Mouse (Mus musculus): ENCODE measurements around the gene Tsc22d1.

Tsc22d1 gene

DNA sequence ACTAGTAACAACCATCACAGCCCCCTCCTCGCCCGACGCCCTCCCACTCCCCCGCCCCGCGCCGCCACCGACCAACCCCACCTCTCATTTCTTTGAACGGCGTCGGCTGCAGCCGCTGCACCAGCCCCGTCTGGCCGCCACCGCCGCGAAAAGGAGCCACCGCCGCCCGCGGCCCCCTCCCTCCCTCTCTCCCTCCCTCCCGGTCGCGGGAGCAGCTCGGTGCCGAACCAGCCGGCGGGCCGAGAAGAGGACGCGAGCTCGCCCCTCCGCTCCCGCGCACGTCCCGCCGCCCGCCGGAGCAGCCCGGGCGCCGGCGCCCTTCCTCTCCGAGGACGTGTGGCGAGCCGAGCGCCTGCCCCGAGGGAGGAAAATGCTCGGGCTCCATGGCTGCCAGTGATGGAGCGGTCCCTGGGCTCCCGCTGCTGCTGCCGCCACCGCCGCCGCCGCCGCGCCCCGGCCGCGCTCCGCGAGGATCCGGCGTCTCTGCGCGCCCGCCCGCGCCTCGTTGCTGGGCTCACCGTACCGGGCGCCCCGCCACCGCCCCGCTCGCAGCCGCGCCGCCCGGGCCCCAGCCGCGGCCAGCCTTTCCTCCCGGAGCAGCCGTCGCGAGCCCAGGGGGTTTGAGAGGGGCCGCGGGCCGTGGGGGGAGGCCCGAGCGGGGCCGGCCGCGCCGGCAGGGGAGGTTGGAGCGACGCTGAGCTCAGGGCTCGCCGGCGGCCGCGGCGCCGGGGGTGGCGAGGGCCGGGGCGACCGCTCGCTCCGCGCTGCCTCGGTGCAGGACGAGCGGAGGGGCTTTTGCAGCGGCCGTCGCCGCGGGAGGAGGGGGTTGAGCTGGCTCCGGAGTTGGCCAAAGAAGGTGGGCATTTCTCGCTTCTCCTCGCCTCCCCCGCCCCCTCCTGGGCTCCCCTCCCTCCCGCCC lies at the start of gene Tsc22d1:
Gene Tsc22d1 (plus strand): TSS at position 100 of the 919 bp plus-strand sequence.
- DNase-seq (ENCODE audit: low spot score in 2 of 2) = peak; percentile 29 to 35

DNA sequence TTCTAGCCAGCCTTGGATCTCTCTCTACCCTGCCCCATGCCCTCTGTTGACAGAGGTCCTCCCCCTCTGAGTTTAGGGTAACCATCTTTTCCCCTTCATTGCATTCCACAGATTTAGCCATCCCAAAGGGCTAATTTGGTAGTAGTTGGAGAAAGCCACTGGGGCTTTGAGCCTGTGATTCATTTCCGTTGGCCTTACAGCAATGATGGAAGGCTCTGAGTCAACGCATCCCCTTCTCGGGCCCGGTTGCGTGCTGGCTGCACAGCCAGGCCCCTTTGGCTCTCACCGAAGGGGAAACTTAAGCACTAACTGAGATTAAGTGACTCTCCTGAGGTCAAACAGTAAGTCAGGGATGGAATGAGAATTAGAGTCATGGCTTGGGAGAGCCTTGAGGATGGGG lies 41.1 kb upstream of the Tsc22d1 start:
- DNase-seq (ENCODE audit: low spot score in 2 of 2) = no peak

DNA sequence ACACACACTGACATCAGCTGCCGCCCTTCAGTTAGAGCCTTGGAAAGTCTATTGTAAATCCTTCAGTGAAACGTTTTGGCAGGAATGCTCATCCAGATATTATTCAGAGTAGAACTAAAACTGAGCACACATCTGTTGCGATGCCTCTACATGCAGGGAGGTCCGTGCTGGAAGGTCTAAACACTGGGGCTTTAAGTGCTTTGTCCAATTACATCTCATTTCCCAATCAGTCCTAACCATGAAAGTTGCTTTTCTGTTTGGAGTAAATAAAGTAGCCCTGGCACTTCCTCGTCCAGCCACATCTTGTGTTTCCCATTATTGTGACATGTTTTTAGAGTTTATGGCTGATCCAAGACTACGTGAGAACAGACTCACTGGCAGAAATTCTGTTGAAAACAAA lies 40.2 kb upstream of the Tsc22d1 start:
- DNase-seq (ENCODE audit: low spot score in 2 of 2) = no peak

DNA sequence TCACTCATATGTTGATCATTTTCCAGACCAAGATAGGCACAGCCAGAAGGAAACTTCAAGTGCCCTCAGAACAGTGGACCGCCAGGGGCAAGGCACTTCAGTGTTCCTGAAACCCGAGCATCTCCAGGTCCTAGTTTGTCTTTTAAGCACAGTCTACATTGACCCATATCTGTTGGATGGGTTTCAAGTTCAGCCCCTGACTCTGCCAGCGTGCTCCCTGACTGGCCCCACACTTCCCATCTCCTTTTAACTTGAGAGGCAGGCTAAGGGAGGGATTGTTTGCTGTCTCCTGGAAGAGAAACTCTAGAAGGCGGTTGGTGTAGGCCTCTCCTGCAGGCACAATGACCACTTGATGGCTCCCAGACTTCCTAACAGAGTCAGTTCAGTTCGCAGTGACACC lies 38.2 kb upstream of the Tsc22d1 start:
- DNase-seq (ENCODE audit: low spot score in 2 of 2) = no peak

DNA sequence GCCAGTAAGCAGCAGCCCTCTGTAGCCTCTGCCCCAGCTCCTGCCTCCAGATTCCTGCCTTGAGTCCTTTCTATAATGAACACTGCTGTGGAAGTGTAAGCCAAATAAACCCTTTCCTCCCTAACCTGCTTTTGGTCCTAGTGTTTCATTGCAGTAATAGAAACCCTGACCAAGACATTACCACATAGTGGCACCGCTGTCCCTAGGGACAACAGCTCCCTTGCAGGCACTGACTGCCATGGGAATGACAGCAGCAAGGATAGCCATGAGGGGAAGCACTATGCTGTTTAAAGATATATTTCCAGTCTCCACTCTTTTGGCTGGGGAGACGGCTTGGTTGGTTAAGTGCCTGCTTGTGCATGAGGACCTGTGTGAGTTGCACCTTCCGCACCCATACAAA lies 35.4 kb upstream of the Tsc22d1 start:
- DNase-seq (ENCODE audit: low spot score in 2 of 2) = no peak

DNA sequence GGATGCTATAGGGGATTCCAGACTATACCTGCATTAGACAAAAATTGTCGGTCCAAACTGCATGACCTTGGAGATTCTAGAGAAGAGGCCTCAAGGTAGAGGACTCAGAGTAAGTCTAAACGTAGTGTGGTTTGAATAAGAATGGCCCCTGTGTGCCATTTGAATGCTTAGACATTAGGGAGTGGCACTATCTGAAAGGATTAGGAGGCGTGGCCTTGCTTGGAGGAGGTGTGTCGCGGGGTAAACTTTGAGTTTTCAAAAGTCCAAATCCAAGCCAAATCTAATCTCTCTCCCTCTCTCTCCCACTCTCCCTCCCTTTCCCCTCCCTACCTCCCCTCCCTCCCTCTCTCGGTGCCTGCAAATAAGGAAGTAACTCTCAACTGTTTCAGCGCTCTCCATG lies 26.7 kb upstream of the Tsc22d1 start:
- no peak for DNase-seq (ENCODE audit: low spot score in 2 of 2)

DNA sequence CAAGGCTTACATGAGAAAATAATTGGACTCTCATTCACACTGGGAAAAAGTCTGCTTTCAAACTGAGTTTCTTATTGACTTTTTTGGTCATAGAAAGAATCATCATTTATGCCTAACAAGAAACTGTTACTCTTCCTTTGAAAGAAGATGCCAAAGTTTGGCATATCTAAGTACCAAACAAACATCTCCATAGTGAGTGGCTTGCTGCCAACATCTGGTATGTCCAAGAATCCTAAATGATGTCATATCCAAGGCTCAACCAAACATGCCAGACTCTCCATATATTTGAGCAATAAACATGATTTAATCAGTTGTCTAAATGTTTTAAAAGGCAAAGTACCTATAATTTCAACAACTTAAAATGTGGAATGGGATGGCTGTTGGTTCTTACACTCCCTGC lies 16.5 kb upstream of the Tsc22d1 start:
- no peak for DNase-seq (ENCODE audit: low spot score in 2 of 2)

DNA sequence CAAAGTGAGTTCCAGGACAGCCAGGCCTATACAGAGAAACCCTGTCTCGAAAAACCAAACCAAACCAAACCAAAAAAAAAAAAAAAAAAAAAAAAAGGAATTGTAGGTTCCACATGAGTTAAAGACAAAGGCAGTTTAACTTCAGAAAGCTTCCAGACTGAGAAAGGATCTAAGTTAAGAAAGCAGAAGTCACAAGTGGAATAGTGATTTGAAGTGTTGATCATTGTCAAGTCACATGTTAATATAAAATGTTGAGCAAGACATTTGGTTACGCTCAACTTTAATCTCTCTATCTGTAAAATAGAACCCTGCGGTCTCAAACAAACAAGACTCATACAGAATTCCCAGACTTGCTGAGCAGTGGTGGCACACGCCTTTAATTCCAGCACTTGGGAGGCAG lies 12.2 kb upstream of the Tsc22d1 start:
- no peak for DNase-seq (ENCODE audit: low spot score in 2 of 2)

DNA sequence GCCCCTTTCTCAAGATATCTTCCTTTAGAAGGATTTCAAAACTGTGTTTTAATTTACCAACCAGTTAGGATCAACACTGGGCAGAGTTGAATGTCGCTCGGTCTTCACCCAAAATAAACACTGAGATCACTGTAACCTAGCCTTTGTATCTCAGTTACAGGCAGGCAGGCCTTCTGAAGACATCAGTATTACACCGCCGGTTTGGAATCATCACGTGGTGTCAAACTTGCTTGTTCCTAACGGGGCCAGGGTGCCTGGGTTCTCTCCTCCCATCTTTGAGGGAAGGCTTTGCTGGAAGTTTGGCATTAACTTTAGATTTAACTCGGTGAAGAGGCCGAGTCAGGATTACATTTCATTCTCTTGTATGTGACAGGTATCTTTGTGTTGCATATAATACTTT lies 5.7 kb upstream of the Tsc22d1 start:
- no peak for DNase-seq (ENCODE audit: low spot score in 2 of 2)

DNA sequence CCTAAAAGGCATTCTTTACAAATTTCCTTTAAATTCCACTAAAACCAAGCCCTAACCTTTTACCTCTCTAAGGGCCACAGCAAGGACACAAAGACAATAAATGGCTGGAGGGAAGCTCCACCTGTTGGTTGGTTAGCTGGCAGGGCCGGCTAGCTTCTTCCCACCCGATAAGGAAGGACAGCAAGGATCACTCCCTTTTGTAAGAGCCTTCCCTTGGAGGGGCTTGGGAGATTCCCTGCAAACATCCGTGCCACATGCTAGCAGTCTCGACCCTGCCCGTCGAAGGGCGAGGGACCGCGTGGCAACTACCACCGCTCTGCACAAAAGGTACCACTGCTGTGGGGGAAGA lies 1.0 kb upstream of the Tsc22d1 start:
- no peak for DNase-seq (ENCODE audit: low spot score in 2 of 2)

DNA sequence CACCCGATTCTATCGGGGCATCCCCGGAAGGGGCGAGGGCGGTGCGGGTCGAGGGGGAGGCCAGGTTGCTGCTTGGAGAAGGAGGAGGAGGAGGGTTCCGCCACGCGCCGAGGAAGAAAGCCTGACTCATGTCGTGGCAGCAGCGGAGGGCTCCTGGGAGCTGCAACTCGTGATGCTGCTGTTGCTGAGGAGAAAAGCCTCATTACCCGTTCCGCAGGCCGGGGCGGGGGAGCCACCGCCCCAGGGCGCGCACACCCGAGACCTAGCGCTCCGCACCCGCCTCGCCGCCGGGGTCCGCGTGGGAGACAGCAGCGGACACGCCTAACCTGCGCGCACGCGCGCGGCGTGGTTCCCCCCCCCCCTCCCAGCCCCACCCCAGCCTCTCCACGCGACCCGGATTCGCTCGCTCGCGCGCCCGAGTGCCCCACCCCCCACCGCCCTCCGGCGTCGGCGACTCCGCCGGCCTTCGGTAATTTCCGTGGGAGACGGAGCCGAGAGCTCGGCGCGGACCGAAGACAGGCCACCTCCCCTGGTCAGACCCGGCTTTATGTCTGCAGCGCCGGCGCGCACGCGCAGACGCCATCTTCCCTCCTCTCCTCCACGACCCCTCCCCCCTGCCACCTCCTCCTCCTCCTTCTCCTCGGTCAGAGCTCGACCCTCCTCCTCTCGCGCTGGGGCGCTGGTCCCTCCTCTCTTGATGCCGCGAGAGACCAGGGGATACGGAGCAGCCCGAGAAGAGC lies 469 bp upstream of the Tsc22d1 start:
- DNase-seq (ENCODE audit: low spot score in 2 of 2) = peak; percentile 94 to 97

DNA sequence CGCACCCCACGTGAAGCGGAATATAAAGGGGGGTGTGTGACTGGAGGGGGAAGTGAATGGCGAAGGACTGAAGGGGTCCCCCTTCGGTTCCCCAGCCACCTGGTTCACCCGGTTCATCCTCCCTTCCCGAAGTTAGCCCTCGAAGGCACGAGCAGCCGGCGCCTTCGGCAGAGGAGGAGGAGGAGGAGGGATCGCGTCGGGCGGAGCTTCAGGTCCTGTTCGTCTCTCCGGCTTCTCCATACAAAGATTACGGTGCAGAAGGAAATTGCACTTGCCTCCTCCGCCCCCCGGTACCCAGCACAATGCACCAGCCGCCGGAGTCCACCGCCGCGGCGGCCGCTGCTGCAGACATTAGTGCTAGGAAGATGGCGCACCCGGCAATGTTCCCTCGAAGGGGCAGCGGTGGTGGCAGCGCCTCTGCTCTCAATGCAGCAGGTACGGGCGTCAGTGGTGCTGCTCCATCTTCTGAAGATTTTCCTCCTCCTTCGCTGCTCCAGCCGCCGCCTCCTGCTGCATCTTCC lies 1.1 kb downstream of the Tsc22d1 start:
- peak; percentile 39 to 40 for DNase-seq (ENCODE audit: low spot score in 2 of 2)

DNA sequence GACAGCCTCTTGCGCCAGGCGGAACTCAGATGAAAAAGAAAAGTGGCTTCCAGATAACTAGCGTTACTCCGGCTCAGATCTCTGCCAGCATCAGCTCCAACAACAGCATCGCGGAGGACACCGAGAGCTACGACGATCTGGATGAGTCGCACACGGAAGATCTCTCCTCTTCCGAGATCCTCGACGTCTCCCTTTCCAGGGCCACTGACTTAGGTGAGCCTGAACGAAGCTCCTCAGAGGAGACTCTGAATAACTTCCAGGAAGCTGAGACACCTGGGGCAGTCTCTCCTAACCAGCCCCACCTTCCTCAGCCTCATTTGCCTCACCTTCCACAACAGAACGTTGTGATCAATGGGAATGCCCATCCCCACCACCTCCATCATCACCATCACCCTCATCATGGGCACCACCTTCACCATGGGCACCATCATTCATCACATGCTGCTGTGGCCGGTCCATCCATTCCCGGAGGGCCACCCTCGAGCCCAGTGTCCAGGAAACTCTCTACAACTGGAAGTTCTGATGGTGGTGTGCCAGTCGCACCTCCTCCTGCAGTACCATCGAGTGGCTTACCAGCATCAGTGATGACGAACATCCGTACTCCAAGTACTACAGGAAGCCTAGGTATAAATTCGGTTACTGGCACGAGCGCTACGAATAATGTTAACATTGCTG lies 1.7 kb downstream of the Tsc22d1 start:
- DNase-seq (ENCODE audit: low spot score in 2 of 2) = no peak

DNA sequence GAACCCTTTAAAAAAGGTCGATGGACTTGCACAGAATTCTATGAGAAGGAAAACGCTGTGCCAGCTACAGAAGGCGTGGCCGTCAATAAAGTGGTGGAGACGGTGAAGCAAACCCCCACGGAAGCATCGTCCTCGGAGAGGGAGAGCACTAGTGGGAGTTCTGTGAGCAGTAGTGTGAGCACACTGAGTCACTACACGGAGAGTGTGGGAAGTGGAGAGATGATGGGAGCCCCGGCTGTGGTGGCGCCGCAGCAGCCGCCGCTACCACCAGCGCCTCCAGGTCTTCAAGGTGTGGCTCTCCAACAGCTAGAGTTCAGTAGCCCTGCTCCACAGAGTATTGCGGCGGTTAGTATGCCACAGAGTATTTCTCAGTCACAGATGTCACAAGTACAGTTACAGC lies 2.6 kb downstream of the Tsc22d1 start:
- no peak for DNase-seq (ENCODE audit: low spot score in 2 of 2)

DNA sequence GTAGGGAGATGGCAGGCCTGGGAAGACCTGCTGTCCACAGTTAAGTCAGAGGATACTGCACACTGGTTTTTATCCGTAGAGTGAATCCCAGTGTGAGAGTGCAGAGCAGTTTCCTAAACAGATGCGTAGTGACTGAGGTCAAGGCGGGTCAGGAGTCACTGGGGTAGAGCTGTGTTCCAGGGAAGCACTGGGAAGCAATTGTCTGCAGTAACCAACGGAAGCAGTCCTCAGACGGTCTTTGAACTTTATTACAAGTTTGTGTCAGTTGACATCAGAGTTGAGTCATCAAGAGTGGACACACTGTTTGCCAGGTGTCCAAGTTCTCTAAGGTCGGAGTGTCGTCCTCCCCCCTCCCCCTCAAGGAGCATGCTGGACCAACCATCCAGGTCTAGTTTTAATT lies 6.0 kb downstream of the Tsc22d1 start:
- no peak for DNase-seq (ENCODE audit: low spot score in 2 of 2)

DNA sequence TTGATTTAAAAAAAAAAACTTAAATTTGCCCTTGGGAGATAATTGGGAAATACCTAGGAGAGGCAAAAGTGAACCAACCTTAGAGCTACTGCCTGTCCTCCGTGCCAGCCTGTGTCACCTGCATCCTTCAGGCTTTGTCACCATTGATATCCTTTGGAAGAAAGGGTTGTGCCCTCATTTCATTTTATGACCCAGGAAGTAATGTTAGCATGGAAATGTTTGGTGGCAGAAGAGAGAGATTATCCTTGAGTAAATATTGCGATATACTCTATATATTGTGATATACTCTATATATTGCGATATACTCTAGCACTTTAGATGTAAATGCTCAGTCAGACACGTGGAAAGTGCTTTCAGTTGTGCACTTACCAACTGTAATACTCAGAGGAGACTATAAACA lies 6.4 kb downstream of the Tsc22d1 start:
- no peak for DNase-seq (ENCODE audit: low spot score in 2 of 2)

DNA sequence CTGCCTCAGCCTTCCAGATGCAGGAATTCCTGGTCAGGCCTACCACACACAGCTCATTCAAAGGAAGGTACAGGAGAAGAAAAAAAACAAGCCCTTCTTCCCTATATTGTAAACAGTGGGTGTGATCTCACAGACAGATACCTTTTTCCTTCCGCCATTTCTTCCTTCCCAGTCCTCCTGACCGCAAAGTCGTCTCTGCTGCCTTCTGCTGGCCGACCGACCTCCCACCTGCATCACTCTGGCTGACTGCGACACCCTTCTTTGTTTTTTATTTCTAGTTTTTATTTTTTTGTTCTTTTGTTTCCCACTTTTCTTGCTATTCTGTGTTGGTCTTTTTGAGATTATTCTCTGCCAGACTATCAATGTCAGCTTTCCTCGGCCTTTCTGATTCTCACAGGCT lies 10.7 kb downstream of the Tsc22d1 start:
- DNase-seq (ENCODE audit: low spot score in 2 of 2) = no peak

DNA sequence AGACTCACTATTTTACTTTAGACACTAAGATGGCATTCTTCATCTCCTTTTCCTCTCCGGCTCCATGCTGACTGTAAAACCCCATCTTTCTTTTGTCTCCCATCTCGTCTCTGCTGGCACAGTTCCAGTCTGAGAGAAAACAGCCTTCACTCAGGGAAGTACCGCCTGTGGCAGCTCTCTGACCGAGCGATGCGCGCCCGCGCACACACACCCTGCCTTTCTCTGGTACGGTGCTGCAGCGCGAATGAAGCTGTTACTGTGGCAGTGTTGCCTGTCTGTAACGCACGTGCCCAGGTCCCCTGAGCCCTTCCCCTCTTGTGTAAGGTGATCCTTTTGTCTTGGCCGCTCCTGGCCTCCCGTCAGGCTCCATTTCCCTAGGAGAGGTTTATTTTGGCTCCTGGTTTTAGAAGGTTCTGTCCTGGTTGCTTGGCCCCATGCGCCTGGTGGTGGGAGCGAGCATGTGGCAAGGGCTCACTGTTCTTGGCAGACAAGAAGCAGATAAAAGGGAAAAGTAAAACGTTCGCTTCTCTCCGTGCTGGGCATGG lies 11.3 kb downstream of the Tsc22d1 start:
- DNase-seq (ENCODE audit: low spot score in 2 of 2) = no peak

DNA sequence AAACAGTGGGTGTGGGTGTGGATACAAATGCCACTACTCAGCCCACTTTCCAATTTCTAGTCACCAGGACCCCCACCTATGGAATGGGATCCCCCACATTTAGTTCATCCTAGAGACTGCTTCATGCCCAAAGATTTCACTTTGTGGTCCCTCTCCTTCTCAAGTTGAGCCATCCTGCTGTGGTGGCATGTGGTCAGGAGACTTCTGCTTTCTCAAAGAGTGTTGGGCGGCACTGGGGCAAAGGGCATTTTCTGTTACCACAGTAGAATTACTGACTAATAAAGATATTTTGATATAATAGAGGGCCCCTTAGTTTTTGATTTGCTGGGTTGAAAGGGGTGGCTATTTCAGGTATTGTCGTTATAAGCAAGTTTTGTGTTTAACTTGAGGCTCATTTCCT lies 14.1 kb downstream of the Tsc22d1 start:
- DNase-seq (ENCODE audit: low spot score in 2 of 2) = no peak

DNA sequence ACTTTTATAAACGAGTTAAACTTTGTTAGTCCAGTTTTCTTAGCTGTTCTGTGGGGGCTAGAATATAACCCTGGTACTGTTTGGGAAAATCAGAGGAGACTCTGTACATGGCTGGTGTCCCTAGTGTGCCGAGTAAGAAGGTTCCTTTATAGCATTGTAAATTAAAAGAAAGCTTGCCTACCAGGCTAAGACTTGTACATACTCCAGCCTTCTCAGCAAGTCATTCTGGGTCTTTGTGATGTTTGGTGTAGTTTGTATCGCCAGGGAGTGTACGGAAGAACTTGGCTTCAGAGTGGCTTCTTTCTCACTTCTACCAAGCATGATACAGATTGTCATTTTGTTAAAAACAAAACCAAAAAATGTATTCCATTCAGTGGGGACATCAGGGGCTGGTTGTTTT lies 17.2 kb downstream of the Tsc22d1 start:
- DNase-seq (ENCODE audit: low spot score in 2 of 2) = no peak

DNA sequence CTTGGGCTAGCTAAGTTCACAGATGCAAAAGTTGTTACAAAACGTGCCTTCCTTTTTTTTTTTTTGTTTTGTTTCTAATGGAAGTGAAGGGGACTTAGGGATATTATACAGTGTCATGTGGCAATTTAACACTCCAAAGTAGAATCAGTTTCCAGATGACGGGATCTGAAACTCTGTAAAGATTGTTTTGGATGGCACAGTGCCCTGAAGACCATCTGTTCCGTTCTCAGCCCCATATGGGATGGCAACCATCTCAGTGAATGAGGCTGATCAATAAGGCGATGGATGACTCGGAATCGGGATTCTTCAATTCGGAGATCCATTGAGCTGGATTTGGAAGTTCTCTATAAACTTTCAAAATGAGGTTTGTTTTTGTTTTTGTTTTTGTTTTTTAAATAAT lies 17.6 kb downstream of the Tsc22d1 start:
- no peak for DNase-seq (ENCODE audit: low spot score in 2 of 2)

DNA sequence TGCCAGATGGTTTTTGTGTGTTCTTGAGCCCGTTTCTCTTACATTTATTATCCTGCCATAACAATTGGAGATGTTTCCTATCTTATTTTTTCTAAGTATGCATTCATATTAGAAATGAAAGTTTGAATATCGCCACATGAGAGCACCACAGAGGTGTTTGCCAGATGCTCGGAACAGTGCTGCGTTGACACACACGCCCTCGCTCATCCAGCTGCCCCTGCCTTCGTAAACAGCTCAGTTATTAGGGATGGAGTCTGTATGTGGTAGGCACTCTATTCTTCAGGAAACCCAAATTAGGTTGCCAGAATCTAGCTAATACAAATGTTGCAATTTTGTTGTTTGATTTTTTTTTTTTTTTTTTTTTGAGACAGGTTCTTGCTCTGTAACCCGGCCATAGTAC lies 18.1 kb downstream of the Tsc22d1 start:
- no peak for DNase-seq (ENCODE audit: low spot score in 2 of 2)
